Mouse (Mus musculus): ENCODE measurements around the gene Wnt8b. TPM values are rescaled to one million over a fixed set of nuclear protein-coding genes. Genes with fewer than 3 reads are reported as not detected.

Gene Wnt8b
- polyA plus RNA-seq, 1 experiment = 6.6 TPM

DNA sequence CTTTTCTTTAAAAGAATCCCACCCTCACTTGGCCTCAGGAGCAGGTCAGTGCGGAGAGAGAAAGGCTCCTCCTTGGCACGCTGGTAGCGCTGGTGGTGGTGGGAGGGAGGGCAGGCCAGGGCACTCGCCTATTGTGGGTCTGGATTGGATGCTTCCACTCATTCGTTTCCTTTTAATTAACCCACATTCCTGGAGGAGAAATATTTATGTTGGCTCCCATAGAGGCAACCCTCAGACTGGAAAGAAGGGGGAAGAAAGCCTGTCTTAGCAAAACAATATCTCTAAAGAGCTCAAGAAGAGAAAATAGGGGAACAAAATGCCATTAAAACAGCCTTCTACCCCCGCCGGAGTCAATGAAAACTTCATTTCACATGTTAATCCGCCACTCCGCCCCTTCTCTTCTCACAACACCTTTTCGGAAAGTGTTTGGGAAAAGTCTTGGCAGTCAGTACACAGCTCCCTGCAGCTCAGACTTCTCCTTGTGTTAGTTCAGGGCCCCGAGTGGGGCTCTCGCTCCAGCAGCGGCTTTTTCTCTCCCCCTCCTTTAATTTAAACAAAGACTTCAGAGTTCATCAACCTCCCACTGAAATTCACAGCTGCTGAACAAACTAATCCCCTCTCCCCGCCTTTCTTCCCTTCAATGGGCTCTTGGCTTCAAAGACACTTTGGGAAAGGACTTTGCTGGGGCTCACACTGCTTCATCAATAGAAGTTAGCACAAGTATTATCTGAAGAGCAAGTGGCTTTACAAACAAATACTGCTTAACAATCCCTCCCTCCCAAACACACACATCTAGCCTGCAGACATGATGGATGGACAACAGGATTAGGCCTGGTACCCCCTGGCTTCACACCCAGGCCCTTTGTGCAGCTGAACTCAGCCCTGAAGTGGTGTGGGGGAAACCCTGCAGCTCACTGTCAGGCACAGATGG is 21.5 kb downstream of the Wnt8b start:
- TF ChIP-seq POLR2A (IDR thresholded peaks at IDR 0.05; ENCODE audit: control insufficient read depth, extremely low read depth, insufficient read depth, low read length, poor library complexity) = no peak
- no peak for TF ChIP-seq CTCF (IDR thresholded peaks at IDR 0.05; ENCODE audit: borderline replicate concordance, control insufficient read depth, extremely low read depth, insufficient read depth, low read length, poor library complexity)
- H3K27ac ChIP-seq (ENCODE audit: control insufficient read depth, insufficient read depth, low read length) = no peak overlapping the region
- no peak for DNase-seq
- peaks cover 58% of the 10 kb centered on the region for H3K4me1 ChIP-seq (replicated peaks; ENCODE audit: control insufficient read depth, insufficient read depth, low read length)
- H3K36me3 ChIP-seq (ENCODE audit: control insufficient read depth, insufficient read depth, low read length) = no peaks in the 10 kb centered on the region
- H3K4me3 ChIP-seq (ENCODE audit: control insufficient read depth, insufficient read depth, low read length) = no peak overlapping the region
- WGBS = 94% methylated on average over 14 of the region's 14 CpGs
- H3K27me3 ChIP-seq (ENCODE audit: control insufficient read depth, insufficient read depth, low read length) = no peaks in the 10 kb centered on the region

DNA sequence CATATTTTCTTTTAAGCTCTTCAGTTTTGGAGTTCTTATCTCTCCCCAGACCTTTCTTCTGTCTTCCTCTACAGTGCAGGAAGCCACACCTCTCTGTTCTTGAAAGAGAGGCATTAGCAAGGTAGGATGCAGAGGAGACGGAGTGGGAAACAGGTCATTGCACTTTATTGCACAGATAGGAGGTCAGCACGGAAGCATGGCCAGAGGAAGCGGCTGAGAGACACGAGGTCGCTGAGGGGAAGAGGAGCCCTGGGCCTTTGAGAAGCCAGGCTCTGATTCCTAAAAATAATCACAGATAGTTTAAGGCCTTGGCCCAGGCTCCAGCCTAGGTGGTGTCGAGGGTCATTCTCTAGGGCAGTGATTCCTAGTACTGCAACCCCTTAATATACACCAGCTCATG is 22.5 kb downstream of the Wnt8b start:
- 75% methylated on average over 6 of the region's 6 CpGs for WGBS
- H3K4me1 ChIP-seq (replicated peaks; ENCODE audit: control insufficient read depth, insufficient read depth, low read length) = peaks cover 48% of the 10 kb centered on the region

GRCm38 (mm10) chr19:44517996-44518768 is 24.9 kb downstream of the Wnt8b start:
- H3K4me1 ChIP-seq (replicated peaks; ENCODE audit: control insufficient read depth, insufficient read depth, low read length) = peaks cover 29% of the 10 kb centered on the region
- peak; percentile 70 for DNase-seq
- H3K27me3 ChIP-seq (ENCODE audit: control insufficient read depth, insufficient read depth, low read length) = no peaks in the 10 kb centered on the region
- H3K36me3 ChIP-seq (ENCODE audit: control insufficient read depth, insufficient read depth, low read length) = no peaks in the 10 kb centered on the region
- H3K4me3 ChIP-seq (ENCODE audit: control insufficient read depth, insufficient read depth, low read length) = no peak overlapping the region
- WGBS = 72% methylated on average over 12 of the region's 12 CpGs
- no peak overlapping the region for H3K27ac ChIP-seq (ENCODE audit: control insufficient read depth, insufficient read depth, low read length)
- TF ChIP-seq POLR2A (IDR thresholded peaks at IDR 0.05; ENCODE audit: control insufficient read depth, extremely low read depth, insufficient read depth, low read length, poor library complexity) (no peak), CTCF (IDR thresholded peaks at IDR 0.05; ENCODE audit: borderline replicate concordance, control insufficient read depth, extremely low read depth, insufficient read depth, low read length, poor library complexity) (peak; percentile 73; the same call in 1 of the 2 replicates)

More for the DNA sequence above, 22.5 kb downstream of the Wnt8b start:
- no peaks in the 10 kb centered on the region for H3K36me3 ChIP-seq (ENCODE audit: control insufficient read depth, insufficient read depth, low read length)
- no peak overlapping the region for H3K4me3 ChIP-seq (ENCODE audit: control insufficient read depth, insufficient read depth, low read length)
- no peaks in the 10 kb centered on the region for H3K27me3 ChIP-seq (ENCODE audit: control insufficient read depth, insufficient read depth, low read length)
- no peak overlapping the region for H3K27ac ChIP-seq (ENCODE audit: control insufficient read depth, insufficient read depth, low read length)
- TF ChIP-seq POLR2A (IDR thresholded peaks at IDR 0.05; ENCODE audit: control insufficient read depth, extremely low read depth, insufficient read depth, low read length, poor library complexity) = no peak
- no peak for TF ChIP-seq CTCF (IDR thresholded peaks at IDR 0.05; ENCODE audit: borderline replicate concordance, control insufficient read depth, extremely low read depth, insufficient read depth, low read length, poor library complexity)
- DNase-seq = no peak

- 81% methylated on average over 7 of the region's 7 CpGs for WGBS
- H3K27me3 ChIP-seq (ENCODE audit: control insufficient read depth, insufficient read depth, low read length) = no peaks in the 10 kb centered on the region
- H3K36me3 ChIP-seq (ENCODE audit: control insufficient read depth, insufficient read depth, low read length) = no peaks in the 10 kb centered on the region
- no peak overlapping the region for H3K4me3 ChIP-seq (ENCODE audit: control insufficient read depth, insufficient read depth, low read length)
- TF ChIP-seq CTCF (IDR thresholded peaks at IDR 0.05; ENCODE audit: borderline replicate concordance, control insufficient read depth, extremely low read depth, insufficient read depth, low read length, poor library complexity) = no peak
- TF ChIP-seq POLR2A (IDR thresholded peaks at IDR 0.05; ENCODE audit: control insufficient read depth, extremely low read depth, insufficient read depth, low read length, poor library complexity) = no peak
- peaks cover 19% of the 10 kb centered on the region for H3K4me1 ChIP-seq (replicated peaks; ENCODE audit: control insufficient read depth, insufficient read depth, low read length)
- H3K27ac ChIP-seq (ENCODE audit: control insufficient read depth, insufficient read depth, low read length) = no peak overlapping the region
- DNase-seq = no peak
Measured at GRCm38 (mm10) chr19:44519152-44519551, 25.9 kb downstream of the Wnt8b start.

DNA sequence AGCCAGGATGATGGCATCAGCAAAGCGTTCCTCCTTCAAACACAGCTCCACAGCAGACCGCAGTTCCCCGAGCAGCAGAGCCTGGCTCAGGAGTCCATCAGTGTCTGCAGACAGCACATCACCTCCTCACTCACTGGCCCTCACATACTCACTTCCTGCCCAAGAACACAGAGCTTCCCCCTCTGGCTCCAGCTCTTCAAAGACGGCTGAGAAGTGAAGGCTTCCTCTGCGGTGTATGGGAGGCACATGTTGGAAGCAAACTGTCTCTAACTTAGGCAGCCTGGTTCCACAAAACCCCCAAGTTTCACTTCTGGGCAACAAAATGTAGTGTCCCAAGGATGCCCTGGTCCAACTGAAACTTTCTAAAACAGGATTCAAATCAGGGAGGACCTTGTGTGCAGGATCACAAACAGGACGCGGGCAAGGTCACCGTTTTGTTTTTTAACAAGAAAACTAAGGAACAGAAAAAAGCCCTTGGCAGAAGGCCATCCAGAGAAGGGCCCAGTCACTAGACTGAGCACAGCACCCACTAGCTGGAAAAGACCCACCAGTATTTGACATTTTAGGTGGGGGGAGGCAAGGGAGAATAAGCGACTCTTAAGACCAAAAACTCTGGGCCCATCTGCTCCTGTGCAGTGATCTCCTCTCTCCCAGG is 32.4 kb downstream of the Wnt8b start:
- WGBS = 11% methylated on average over 9 of the region's 9 CpGs
- no peaks in the 10 kb centered on the region for H3K36me3 ChIP-seq (ENCODE audit: control insufficient read depth, insufficient read depth, low read length)
- DNase-seq = peak; percentile 49

GRCm38 (mm10) chr19:44530018-44530417 is 36.7 kb downstream of the Wnt8b start:
- Histone ChIP-seq H3K4me1 (replicated peaks; ENCODE audit: control insufficient read depth, insufficient read depth, low read length) (peaks cover 24% of the 10 kb centered on the region), H3K27ac (ENCODE audit: control insufficient read depth, insufficient read depth, low read length) (no peak overlapping the region), H3K36me3 (ENCODE audit: control insufficient read depth, insufficient read depth, low read length) (no peaks in the 10 kb centered on the region), H3K4me3 (ENCODE audit: control insufficient read depth, insufficient read depth, low read length) (no peak overlapping the region), H3K27me3 (ENCODE audit: control insufficient read depth, insufficient read depth, low read length) (no peaks in the 10 kb centered on the region)
- 94% methylated on average over 6 of the region's 6 CpGs for WGBS
- DNase-seq = no peak
- TF ChIP-seq CTCF (IDR thresholded peaks at IDR 0.05; ENCODE audit: borderline replicate concordance, control insufficient read depth, extremely low read depth, insufficient read depth, low read length, poor library complexity) (no peak), POLR2A (IDR thresholded peaks at IDR 0.05; ENCODE audit: control insufficient read depth, extremely low read depth, insufficient read depth, low read length, poor library complexity) (no peak)

More for the DNA sequence above, 32.4 kb downstream of the Wnt8b start:
- H3K27ac ChIP-seq (ENCODE audit: control insufficient read depth, insufficient read depth, low read length) = peak overlapping the region; percentile 34; the same call in 1 of the 2 replicates
- H3K4me1 ChIP-seq (replicated peaks; ENCODE audit: control insufficient read depth, insufficient read depth, low read length) = peaks cover 19% of the 10 kb centered on the region
- H3K4me3 ChIP-seq (ENCODE audit: control insufficient read depth, insufficient read depth, low read length) = no peak overlapping the region
- TF ChIP-seq CTCF (IDR thresholded peaks at IDR 0.05; ENCODE audit: borderline replicate concordance, control insufficient read depth, extremely low read depth, insufficient read depth, low read length, poor library complexity) (no peak), POLR2A (IDR thresholded peaks at IDR 0.05; ENCODE audit: control insufficient read depth, extremely low read depth, insufficient read depth, low read length, poor library complexity) (no peak)
- H3K27me3 ChIP-seq (ENCODE audit: control insufficient read depth, insufficient read depth, low read length) = no peaks in the 10 kb centered on the region
